7 mouse cellular contexts compared by ENCODE assay signal in the genomic region with DNA sequence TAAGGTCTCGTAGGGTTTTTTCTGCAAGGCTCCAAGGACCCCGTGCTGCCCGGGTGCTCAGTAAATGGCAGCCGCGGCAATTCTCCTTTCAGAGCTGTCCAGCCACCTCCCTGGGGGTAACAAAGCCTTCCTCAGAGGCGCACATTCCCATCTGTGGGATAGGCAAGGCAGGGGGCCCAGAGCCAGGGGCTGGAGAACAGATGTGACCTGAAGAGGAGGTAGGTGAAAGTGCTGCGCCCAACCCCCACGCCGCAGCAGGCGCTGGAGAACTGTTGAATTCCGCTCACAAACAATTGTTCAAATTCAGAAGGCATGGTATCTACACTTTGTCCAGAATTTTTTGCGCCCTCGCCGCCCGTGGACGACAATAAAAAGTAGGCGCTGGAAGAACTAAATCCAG. TPM values are rescaled to one million over a fixed set of nuclear protein-coding genes. Genes with fewer than 3 reads are reported as not detected.
A peak's percentile ranks its signal among the peaks of the same experiment; 100 is the strongest.
DNase-seq lines count a peak whose midpoint lies in the region; ATAC-seq and TF ChIP-seq lines count a peak whose summit lies in the region.

No protein-coding gene starts in this region.

- peak overlapping the region; percentile 73 for H3K4me3 ChIP-seq in lung, adult 2 months (replicated peaks; ENCODE audit: extremely low read depth, low read depth, low read length)
- peak overlapping the region; percentile 82 for H3K4me3 ChIP-seq in embryonic facial prominence, embryonic 12.5 days
- peak overlapping the region; percentile 96 for H3K4me3 ChIP-seq in intestine, embryonic 14.5 days (ENCODE audit: low read depth, low read length)
- H3K4me3 ChIP-seq in midbrain, embryonic 15.5 days, result peak overlapping the region; percentile 99

- H3K4me1 ChIP-seq in lung, adult 2 months (ENCODE audit: control insufficient read depth, insufficient read depth, low read length), result peaks cover 20% of the 10 kb centered on the region
- peaks cover 31% of the 10 kb centered on the region for H3K4me1 ChIP-seq in embryonic facial prominence, embryonic 12.5 days
- H3K4me1 ChIP-seq in intestine, embryonic 14.5 days (replicated peaks; ENCODE audit: control insufficient read depth, insufficient read depth, low read length), result peaks cover 35% of the 10 kb centered on the region
- peaks cover 34% of the 10 kb centered on the region for H3K4me1 ChIP-seq in midbrain, embryonic 15.5 days

- DNase-seq in lung, adult 2 months, result no peak
- no peak for DNase-seq in lung, postnatal 14 days
- DNase-seq in intestine, embryonic 14.5 days (ENCODE audit: low spot score), result no peak
- DNase-seq in ovary, postnatal 14 days (ENCODE audit: low spot score), result no peak

- no peak for TF ChIP-seq CTCF in lung, adult 2 months (IDR thresholded peaks at IDR 0.05; ENCODE audit: insufficient read depth, low read length)

- peak overlapping the region; percentile 93; the same call in 1 of the 2 replicates for H3K9ac ChIP-seq in embryonic facial prominence, embryonic 12.5 days
- peak overlapping the region; percentile 94; the same call in 1 of the 2 replicates for H3K9ac ChIP-seq in intestine, embryonic 14.5 days (ENCODE audit: low read length)
- H3K9ac ChIP-seq in midbrain, embryonic 15.5 days, result no peak overlapping the region

- H3K36me3 ChIP-seq in embryonic facial prominence, embryonic 12.5 days, result no peaks in the 10 kb centered on the region
- H3K36me3 ChIP-seq in intestine, embryonic 14.5 days (ENCODE audit: control insufficient read depth, insufficient read depth, low read length), result no peaks in the 10 kb centered on the region
- no peaks in the 10 kb centered on the region for H3K36me3 ChIP-seq in midbrain, embryonic 15.5 days (replicated peaks)

- H3K27me3 ChIP-seq in embryonic facial prominence, embryonic 12.5 days, result peaks cover 5% of the 10 kb centered on the region
- peaks cover 11% of the 10 kb centered on the region for H3K27me3 ChIP-seq in intestine, embryonic 14.5 days (replicated peaks; ENCODE audit: control insufficient read depth, insufficient read depth, low read length)
- peaks cover 15% of the 10 kb centered on the region; the same call in 1 of the 2 replicates for H3K27me3 ChIP-seq in midbrain, embryonic 15.5 days (replicated peaks)

- ATAC-seq in embryonic facial prominence, embryonic 12.5 days (ENCODE audit: insufficient number of reproducible peaks, insufficient read depth, low FRiP score, low TSS enrichment), result no peak
- ATAC-seq in intestine, embryonic 14.5 days (replicated peaks; ENCODE audit: low FRiP score, low TSS enrichment, low read depth), result no peak
- ATAC-seq in midbrain, embryonic 15.5 days (replicated peaks), result no peak
- ATAC-seq in granulocyte monocyte progenitor cell, adult 5-6 weeks (replicated peaks; ENCODE audit: poor library complexity, severe bottlenecking), result no peak

- no peak for TF ChIP-seq POLR2A in lung, adult 2 months (IDR thresholded peaks at IDR 0.05; ENCODE audit: borderline replicate concordance, extremely low read depth, low read depth, low read length)

- whole genome bisulfite sequencing in lung, adult 2 months, result 5% methylated on average over 17 of the region's 17 CpGs
- under 1% methylated on average over 17 of the region's 17 CpGs for WGBS in embryonic facial prominence, embryonic 12.5 days
- WGBS in intestine, embryonic 14.5 days, result under 1% methylated on average over 17 of the region's 17 CpGs
- under 1% methylated on average over 17 of the region's 17 CpGs for WGBS in midbrain, embryonic 15.5 days

- 0 out of 2 replicates have a peak overlapping the region, but pooled peaks have one; percentile 95 for H3K27ac ChIP-seq in embryonic facial prominence, embryonic 12.5 days
- no peak overlapping the region for H3K27ac ChIP-seq in intestine, embryonic 14.5 days (ENCODE audit: low read depth)
- H3K27ac ChIP-seq in midbrain, embryonic 15.5 days, result no peak overlapping the region

- no peaks in the 10 kb centered on the region for H3K9me3 ChIP-seq in embryonic facial prominence, embryonic 12.5 days
- no peaks in the 10 kb centered on the region for H3K9me3 ChIP-seq in intestine, embryonic 14.5 days (ENCODE audit: control insufficient read depth, low read length)
- no peaks in the 10 kb centered on the region for H3K9me3 ChIP-seq in midbrain, embryonic 15.5 days

- peak overlapping the region; percentile 97 for H3K4me2 ChIP-seq in embryonic facial prominence, embryonic 12.5 days (replicated peaks)
- H3K4me2 ChIP-seq in intestine, embryonic 14.5 days (ENCODE audit: low read length), result peak overlapping the region; percentile 88
- peak overlapping the region; percentile 98 for H3K4me2 ChIP-seq in midbrain, embryonic 15.5 days

RNA-seq across cellular contexts. Expression of gene Ahdc1, which starts 0.4 kb away (rescaled TPM):
- 25.8 and 28.7 TPM in 2 replicates for polyA plus RNA-seq in lung, adult 2 months (2012; rRNA removed)
- polyA plus RNA-seq in embryonic facial prominence, embryonic 12.5 days (2016; fragmentation: Nextera tagmentation; extraction: Ambion mirVana), result 12.7 and 14.6 TPM in 2 replicates
- 7.3 and 8.1 TPM in 2 replicates for polyA plus RNA-seq in intestine, embryonic 14.5 days (2014; fragmentation: Nextera tagmentation; extraction: Ambion mirVana)
- polyA plus RNA-seq in midbrain, embryonic 15.5 days (2015; fragmentation: Nextera tagmentation; extraction: Ambion mirVana), result 13.5 and 14.4 TPM in 2 replicates
- total RNA-seq in granulocyte monocyte progenitor cell, adult 5-6 weeks (2014; fragmentation: Nextera tagmentation), result 1.3 and 4.7 TPM in 2 replicates
- total RNA-seq in granulocyte monocyte progenitor cell, adult 5-6 weeks (2017), result 0.26 and 0.93 TPM in 2 replicates

RNA-seq across cellular contexts. Expression of gene Fgr, which starts 36.7 kb away (rescaled TPM):
- 10.7 and 19.1 TPM in 2 replicates for polyA plus RNA-seq in lung, adult 2 months (2012; rRNA removed)
- polyA plus RNA-seq in embryonic facial prominence, embryonic 12.5 days (2016; fragmentation: Nextera tagmentation; extraction: Ambion mirVana), result 0.29 and 0.39 TPM in 2 replicates
- polyA plus RNA-seq in intestine, embryonic 14.5 days (2014; fragmentation: Nextera tagmentation; extraction: Ambion mirVana), result 0.62 and 0.99 TPM in 2 replicates
- 0.06 and 0.27 TPM in 2 replicates for polyA plus RNA-seq in midbrain, embryonic 15.5 days (2015; fragmentation: Nextera tagmentation; extraction: Ambion mirVana)
- total RNA-seq in granulocyte monocyte progenitor cell, adult 5-6 weeks (2014; fragmentation: Nextera tagmentation), result not detected in 2 replicates
- 0.99 and 2.4 TPM in 2 replicates for total RNA-seq in granulocyte monocyte progenitor cell, adult 5-6 weeks (2017)
